Mouse (Mus musculus) midbrain, embryonic 10.5 days (tissue): ENCODE results near the gene Cry1. TPM values are rescaled to one million over a fixed set of nuclear protein-coding genes. Genes with fewer than 3 reads are reported as not detected.

Experiments used
- polyA plus RNA-seq: library from polyadenylated mRNA; unstranded; fragments of >200 nt; fragmentation: Nextera tagmentation; extraction: Ambion mirVana; gene quantifications from 2 replicates; pipeline ENCODE4 v1.2.1, GENCODE M21; 2016

The Cry1 gene
- polyA plus RNA-seq, 1 experiment from 2014 or later: 35.9 TPM

Other genes starting within 250 kb of the Cry1 start
- 1.2 and 1.6 TPM in 2 replicates for gene Fhl4, start 82.6 kb downstream of the Cry1 start, polyA plus RNA-seq
- gene Tmem263, start 82.4 kb downstream of the Cry1 start, polyA plus RNA-seq: 54.6 and 56.3 TPM in 2 replicates
- gene Mterf2, start 57.0 kb downstream of the Cry1 start, polyA plus RNA-seq: 24.8 and 30.6 TPM in 2 replicates
- 4.7 and 6.0 TPM in 2 replicates for gene Btbd11, start 201.8 kb upstream of the Cry1 start, polyA plus RNA-seq